Mouse (Mus musculus): Measurements from ENCODE around the gene Krt82. TPM values are rescaled to one million over a fixed set of nuclear protein-coding genes. Genes with fewer than 3 reads are reported as not detected.

Krt82 gene
- not detected in 2 replicates for total RNA-seq (2021)
- long read RNA-seq: 0 reads

DNA sequence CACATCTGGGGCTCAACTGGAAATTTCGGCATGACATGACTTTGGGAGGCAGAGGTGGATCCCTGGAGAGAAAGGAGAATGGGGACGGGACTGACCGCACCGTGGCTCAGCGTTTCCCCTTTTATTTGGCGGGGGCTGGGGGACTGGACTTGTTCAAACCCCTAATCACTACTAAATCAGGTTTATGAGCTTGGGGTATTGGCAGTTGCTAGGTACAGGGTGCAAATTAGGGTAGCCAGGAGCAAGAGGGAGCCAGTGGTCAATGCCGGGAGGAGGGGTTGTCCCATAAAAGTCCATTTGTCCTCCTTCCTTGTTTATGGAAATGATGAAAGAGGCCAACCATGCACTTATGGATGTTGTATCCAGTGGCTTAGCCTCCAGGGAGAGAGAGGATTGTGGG, at the start of gene Krt82:
TSS of gene Krt82 (minus strand) at position 101 of the 400 bp plus-strand sequence.
- DNase-seq: no peak

GRCm38 (mm10) chr15:101599123-101599522, 48.7 kb upstream of the Krt82 start:
- no peak for DNase-seq

DNA sequence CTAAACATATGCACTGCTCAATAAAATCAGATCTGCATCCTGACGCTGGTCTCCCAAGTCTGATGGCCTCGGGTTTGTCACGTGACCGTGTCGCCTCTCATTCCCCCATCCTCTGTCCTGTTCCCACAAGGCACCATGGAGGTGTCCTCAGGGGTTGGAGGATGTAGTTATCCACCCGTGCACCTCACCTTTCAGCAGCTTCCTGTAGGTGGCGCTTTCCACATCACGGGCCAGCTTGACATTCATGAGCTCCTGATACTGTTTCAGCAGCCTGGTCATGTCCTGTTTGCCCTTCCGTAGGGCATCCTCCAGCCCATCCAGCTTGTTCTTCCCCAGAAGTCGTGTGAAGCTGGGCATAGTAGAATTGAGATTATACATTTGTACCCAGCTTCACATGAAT, 37.7 kb upstream of the Krt82 start:
- no peak for DNase-seq

DNA sequence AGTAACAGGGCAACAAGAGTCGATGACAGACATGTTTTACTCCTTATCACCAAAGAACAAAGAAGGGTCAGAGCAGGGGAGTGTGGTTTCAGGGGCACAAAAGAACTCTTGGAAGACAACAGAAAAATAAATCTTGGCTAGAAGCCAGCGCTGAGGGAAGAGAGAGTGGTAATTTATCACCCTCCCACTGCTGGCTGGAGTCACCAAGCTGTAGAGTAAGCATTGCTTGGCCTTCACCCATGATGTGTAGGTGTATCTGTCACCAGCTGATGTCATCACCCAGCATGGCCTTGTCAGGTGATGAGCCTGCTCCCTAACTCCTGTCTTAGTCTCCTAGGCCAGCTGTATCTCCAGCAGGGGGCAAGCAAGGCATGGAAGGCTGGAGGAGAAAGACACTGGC, 34.0 kb upstream of the Krt82 start:
- DNase-seq: no peak

- no peak for DNase-seq
These were observed 32.9 kb upstream of the Krt82 start for GRCm38 (mm10) chr15:101583211-101583965.

- no peak for DNase-seq
These were observed 31.2 kb upstream of the Krt82 start for GRCm38 (mm10) chr15:101581701-101582100.

DNA sequence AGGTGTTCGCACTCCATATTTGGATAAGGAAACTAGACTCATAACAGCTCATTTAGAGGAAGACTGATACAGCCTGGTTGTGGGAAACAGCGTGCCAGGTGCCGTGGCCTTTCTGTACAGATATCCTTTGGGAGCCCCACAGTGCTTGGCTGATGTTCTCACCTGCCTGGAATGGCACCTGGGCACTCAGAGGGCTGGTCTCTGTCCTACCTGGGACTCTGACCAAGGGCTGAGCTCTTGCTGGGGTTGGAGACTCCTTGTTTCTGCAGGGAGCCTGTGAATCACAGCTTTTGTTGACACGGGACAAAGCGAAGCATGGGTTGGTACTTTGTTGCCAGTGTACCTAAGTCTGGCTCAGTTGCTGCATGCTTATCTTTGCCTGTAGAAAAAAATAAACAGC, 25.0 kb upstream of the Krt82 start:
- DNase-seq: no peak

DNA sequence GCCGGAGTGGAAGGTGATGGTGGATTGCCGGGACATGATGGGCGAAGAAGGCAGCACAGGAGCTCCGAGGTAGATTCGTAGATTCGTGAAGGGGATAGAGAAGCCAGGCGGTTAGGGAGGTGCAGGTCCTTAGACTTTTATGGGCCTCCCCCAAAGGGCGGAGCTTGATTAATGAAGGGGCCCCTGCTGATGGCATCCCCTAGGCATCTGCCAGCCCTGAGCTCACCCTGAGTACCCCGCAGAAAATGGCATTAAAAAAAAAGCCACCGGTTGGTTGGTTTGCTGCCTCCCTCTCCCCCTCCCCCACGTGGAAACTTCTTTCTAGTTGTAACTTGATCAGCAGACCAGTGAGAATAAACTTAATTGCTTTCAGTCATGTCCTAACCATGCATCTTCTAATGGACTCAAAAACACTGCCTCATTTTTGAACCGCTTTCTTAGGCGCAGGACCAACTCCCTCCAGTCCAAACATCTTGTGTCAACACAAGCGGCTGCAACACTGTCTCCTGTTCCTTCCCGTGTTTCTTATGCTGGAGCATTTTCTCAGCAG, 23.4 kb upstream of the Krt82 start, which contains the start of gene Krt75:
TSS of gene Krt75 (minus strand) at position 109 of the 550 bp plus-strand sequence.
- no peak for DNase-seq

- no peak for DNase-seq
These were observed 17.3 kb upstream of the Krt82 start for GRCm38 (mm10) chr15:101567780-101568179.

DNA sequence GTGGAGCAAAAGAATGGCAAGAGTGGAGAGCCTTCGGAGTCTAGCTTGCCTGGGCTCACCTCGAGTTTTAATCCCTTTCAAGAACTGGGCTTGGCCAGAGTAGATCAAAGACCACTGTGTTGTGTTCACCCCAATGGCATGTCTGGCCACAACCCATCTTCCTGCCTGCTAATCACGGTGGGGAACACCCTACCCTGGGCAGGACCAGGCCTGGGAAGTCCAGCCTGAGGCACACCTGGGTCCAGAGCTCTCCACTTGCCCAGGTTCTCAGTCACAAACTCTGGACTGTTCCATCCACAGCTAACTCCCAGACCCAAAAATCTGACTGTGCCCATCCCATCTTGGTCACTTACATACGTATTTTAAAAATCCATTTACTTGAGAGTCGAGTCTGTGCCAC, 12.4 kb upstream of the Krt82 start, which contains the start of gene Krt90:
TSS of gene Krt90 (minus strand) at position 101 of the 400 bp plus-strand sequence.
- DNase-seq: no peak

DNA sequence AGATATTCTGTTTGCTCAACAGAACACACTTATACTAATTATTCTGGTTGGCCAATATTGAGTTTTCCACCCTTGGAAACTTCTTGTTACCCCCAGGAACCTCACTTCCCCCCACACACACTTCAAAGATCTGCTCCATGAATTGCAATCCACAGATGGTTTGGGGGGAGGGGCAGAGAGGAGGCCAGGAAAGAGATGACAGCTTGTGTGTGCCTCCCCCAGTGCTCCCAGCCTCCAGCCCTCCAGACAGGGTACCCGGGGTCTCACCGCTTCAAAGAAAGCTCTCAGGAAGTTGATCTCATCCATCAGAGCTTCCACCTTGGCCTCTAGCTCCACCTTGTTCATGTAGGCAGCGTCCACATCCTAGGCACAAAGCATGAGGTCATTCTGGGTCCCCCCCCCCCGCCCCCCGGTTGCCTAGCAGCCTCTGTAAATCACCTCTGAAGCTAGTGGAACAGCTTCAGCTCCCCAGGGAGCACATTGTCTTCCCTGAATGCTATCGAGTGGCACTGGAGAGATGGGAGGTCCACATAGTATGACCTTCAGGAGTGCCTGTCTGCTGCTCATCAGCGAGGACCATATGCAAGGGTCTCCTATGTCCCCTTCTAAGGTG, 7.7 kb upstream of the Krt82 start:
- no peak for DNase-seq

DNA sequence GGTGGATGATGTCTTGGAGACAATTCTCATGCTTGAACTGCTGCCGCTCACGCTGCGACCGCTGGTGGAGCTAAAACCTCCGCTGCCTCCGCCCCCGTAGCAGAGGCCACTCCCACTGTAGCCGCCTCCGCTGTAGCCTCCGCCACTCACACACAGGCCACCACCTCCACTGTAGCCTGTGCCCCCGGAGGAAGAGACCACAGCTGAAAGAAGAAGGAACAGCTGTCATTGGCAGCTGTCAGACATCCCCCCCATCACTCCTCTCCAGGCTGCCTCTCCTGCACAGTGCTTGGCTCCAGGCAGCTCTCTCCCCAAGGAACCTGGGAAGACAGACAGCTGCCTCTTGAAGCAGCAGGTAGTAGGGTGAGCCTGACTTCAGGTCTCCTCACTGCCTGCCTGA, 2.7 kb upstream of the Krt82 start:
- DNase-seq: peak; percentile 27

GRCm38 (mm10) chr15:101552188-101552587, 1.7 kb upstream of the Krt82 start:
- no peak for DNase-seq

DNA sequence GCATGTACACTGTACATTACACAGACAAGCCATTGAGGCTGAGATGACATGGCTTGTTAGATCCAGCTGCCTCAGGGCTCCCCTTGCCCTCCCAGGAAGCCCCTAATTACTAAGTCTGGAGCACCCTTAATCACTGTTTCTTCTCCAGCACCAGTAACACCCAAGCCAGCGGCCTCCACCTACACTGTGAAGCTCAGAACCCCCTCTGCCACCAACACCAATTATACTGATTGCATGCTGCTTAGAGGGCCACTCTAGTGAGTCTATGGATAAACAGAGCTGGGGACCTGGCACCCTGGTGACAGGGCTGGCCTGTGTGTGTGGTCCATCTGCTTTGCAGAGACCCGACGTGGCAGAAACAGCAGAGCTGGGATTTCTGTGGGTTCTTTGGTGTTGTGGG, 6.0 kb downstream of the Krt82 start:
- no peak for DNase-seq

DNA sequence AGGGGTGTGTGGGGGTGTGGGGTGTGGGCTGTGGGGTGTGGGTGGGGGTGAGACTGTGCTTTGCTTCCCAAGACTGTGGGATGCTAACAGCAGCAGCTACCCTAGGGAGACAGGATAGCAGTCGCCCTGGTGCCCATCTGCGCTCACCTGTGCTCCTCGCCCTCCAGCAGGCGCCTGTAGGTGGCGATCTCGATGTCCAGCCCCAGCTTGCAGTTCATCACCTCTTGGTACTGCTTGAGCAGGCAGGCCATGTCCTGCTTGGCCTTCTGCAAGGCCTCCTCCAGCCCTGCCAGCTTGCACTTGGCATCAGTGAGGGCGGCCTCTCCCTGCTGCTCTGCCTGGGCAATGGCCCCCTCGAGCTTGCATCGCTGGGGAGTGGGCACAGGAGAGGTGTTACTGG, 7.9 kb downstream of the Krt82 start:
- DNase-seq: no peak

GRCm38 (mm10) chr15:101538580-101538900, 11.9 kb downstream of the Krt82 start:
- DNase-seq: no peak

GRCm38 (mm10) chr15:101537864-101538579, 12.4 kb downstream of the Krt82 start:
- no peak for DNase-seq

DNA sequence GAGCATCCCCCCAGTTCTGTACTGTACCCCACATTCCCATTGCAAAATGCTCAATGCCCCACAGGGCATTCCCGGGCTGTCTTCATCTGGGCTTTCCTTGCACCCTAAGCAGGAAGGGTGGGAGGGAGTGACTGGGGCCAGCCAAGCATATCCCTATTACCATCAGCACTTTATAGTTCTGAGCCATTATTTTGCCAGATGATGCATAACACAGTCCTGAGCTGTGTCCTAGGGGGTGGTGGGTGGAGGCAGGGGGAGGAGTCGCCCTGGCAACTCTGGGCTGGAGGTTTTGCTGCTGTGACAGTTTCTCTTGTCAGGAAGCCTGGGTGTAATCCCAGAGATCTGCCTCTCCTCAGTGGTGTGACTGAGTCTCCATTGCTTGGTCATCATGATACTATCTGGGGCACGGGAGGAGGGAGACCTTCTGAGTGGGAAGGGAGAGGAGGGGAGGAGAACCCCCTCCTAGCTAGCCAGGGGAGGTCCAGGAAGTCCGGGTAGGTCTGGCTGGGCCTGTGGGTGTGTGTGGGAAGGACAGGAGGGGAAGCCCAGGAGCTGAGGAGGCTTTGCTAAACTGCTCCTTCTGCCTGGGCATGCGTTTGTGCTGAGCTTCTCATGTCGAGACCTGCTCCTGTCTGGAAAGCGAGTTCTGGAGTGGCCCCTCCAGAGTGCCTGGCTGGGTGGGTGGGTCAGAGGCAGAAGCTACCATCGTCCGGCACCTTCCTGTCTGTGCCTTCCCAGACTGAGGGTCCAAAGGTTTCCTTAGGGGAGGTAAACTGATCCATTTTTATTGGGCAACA, 14.2 kb downstream of the Krt82 start:
- no peak for DNase-seq

- DNase-seq: no peak
These were observed 17.7 kb downstream of the Krt82 start, which contains the start of gene Krt84 for GRCm38 (mm10) chr15:101532720-101533119. Krt84 (minus strand) TSS chr15:101532820.

DNA sequence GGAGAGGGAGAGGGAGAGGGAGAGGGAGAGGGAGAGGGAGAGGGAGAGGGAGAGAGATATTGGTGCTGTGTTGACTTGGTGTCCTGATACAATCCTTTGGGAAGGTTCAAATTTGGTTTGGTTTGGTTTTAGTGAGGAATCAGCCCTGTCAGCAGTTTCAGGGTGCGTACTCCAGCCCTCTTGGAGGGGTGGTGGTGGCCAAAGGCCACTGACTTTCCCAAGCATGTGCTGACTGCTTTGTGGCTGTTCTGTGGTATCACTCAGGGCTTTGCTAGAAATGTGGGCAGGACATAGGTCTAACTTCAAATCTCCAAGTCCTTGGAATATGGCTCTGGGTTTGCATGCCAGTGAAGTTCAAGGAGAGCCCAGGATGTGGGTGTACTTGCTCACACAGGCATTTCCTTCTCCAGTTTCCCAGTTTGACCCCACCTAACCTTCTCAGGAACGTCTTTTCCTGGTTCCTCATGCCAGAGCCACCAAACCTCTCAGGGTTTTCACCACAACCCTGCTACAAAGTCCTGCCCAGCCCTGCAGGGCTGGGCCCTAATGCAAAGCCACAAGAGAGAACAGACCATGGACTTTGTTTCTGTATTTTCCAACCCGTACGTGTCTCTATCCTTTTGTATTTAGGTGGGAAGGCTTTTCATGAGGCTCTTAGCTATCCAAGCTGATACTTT, 27.8 kb downstream of the Krt82 start:
- no peak for DNase-seq

DNA sequence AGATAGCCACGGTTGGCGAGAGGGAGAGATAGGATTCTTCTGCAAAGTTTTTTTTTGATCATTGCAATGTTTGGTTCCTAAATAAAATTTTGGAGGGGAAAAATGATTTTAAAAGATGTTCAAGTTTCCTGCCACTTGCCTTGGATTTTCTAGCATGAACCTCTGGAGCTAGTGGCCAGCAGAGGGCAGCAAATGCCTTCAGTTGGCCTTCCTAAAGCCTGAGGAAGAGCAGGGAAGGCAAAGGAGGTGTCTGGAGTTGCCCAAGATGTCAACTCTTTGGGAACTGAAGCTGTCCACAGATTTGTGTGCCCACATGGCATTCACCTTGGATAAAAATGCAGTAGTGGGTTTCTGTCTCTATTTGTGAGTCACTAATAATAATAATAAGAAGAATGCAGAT, 30.7 kb downstream of the Krt82 start:
- DNase-seq: peak; percentile 80
